Mouse (Mus musculus): ENCODE measurements around the gene B4galnt1.

DNA sequence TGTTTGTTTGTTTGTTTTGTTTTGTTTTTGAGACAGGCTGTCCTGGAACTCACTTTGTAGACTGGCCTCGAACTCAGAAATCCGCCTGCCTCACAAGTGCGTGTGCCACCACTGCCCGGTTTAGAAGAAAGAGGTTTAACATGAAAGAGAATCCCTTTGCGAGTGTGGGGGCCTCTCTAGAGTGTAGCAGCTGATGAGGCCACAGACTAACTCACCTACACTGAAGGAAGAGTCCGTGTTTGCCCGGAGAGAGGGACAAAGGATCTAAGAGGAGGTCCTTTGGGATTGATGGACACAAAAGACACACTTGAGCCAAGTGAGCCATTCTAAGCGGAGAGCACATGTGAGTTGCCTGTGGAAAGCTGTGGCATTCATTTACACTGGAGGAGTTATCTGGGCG, 12.2 kb downstream of the B4galnt1 start:
- no peak for TF ChIP-seq CTCF (IDR thresholded peaks at IDR 0.05; ENCODE audit: extremely low read depth, insufficient read depth, low read length)
- no peak for TF ChIP-seq POLR2A (IDR thresholded peaks at IDR 0.05; ENCODE audit: extremely low read depth, insufficient read depth, low read length)

All from cortical plate, adult 2 months (tissue).